Mouse (Mus musculus) left cerebral cortex, adult 8-10 months (tissue): ENCODE data around the gene Adamts16. TPM values are rescaled to one million over a fixed set of nuclear protein-coding genes. Genes with fewer than 3 reads are reported as not detected.
"Not testable (repeated sequence)": the region's sequence is repeated elsewhere in the genome, so short reads cannot be mapped to it uniquely, and the experiment has no call there.

Experiments used
- DNase-seq, 2 experiments: peaks; one replicate each; pipeline ENCODE4 v3.0.0; 2022; ENCODE audit warnings: low spot score in 2 of 2
- total RNA-seq, 4 experiments: library from RNA; stranded (reverse); gene quantifications; 2 replicates each; pipeline ENCODE4 v1.2.4; 2022

Gene Adamts16
- total RNA-seq, result 1 to 10 TPM; 4.4 to 6.9 (median 4.6) TPM

DNA sequence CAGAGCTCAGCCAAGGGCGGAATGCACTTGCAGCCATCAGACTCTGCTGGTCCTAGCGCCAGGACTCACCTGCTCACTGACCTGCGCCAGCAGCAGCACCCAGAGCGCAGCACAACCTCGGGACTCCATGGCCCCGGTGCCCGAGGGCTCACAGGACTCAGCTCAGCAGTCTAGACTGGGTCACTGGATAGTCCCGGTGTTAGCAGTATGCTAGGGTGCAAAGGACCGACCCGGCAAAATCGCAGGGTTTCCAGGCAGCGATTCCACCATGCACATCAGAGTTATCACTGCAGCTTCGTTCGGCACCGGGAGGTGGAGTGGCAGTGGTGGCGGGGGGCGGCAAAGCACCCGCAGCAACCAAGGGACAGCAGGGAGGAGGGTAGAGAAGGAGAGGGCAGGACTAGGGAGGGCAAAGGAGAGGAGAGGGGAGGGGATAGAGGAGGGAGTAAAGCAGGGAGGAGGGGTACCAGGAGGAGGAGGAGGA, at the start of gene Adamts16:
Gene Adamts16 (minus strand): TSS at position 391 of the 484 bp plus-strand sequence.
- DNase-seq, result no peak

DNA sequence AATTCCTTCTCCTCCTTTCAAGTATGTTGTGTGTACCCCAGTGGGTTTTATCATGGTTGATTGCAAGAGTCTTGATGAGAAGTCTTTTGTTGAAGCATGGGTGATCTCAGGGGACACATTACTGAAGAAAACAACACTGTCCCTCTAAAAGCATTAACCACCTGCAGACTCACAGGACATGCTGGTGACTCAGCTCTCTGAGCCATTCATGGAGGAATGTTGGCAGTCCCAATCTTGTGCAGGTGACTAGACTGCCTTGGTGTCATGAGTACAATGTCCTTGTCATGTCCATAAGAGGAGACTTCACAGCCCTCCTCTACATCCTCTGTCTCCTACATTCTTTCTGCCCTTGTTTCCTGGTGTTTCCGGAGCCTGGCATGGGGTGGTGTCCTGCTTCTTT, 45.5 kb upstream of the Adamts16 start:
- DNase-seq, result no peak

DNA sequence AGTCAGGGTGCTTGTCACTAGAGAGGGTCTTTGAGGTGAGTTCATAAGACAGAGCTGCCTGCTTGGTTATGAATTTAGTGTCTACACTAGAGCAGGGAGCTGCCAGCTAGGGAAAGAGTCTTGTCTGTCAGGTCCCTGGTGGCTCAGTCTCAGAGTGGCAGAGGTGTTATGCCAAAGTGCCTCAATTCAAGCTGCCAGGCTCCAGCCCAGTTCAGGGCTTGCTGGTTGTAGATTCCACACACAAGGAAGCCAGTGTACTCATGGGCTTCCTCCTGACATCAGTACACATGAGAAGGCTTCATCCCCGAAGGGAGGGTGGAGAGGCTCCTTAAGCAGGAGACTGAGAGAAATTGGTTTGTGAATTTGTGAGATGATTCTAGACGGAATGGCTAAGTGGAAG, 43.4 kb upstream of the Adamts16 start:
- DNase-seq, result no peak

DNA sequence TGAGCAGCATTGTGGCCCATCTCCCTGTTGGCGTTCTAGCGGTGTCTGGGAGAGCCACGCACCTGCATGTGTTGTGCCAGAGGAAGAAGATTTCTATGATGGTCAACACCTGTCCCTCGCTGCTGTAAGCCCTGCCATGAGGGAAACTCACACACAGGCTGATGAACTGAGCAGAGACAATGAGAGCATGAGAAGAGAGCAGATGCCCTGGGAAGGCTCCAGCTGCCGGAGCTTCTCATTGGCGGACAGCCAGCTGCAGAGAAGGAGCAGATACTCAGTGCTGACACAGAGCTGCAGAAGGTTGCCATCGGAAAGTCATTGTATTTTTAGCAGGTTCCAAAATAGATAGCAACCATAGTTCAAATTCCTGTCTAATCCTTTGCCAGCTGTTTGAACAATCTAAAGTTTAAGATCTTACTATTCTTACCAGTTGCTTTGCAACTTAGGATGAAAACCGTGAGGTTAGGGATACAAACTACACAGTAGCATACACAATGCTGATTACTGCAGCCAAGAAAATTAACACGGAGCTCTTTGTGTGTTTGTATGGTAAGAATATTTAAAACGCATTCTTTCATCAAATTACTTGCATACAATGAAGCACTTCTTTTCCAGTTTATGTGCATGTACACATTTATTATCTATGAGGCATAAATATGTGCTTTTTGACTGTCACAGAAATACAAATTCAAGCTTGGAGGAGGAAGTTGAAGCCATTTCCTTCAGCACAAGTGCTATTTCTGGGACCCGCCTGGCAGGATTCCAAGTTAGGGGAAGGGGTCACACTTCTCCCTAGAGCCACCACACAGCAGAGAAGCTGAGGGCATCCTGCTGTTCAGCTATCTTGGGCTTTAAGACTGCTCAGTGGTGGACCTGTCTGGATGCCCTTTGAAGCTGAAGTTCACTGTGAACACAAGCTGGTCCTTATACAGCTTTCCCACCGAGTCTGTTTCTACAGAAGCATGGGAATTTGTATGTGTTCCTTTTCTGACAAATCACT, 42.6 kb upstream of the Adamts16 start:
- peak; percentile 20 to 64 for DNase-seq

DNA sequence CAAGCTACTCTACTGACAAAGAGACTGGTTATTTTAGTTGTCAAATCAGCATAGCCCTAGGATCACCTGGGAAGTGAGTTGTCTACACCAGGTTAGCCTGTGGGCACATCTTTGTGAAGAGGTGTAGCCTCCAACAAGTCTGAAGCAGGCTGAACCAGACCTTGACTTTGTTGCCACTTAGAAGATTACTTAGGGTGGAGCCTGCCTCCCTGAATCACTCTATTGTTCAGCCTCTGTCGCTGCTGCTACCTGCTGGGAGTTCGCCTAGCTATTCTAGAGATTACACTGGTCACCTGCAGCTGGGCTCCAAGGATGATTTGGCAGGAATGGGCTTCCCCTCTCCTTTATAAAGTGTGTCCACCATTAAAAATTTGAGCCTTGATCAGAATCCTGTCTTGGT, 38.4 kb upstream of the Adamts16 start:
- not testable (repeated sequence) for DNase-seq

DNA sequence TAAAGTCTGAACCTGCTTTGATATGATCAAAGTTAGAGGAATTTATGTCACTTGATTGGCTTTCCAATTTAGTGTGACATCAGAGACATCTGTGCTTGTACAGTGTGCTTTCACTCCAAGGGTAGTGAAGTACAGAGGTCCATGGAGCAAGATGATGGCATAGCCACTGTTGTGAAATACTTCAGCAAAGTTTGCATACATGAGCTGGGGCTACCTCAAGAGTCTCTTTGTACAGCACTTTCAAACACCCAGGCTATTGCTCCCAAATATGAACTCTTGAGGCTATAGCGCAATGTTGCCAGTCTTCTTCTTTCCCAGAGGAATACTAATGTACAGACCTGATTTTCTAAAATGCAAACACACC, 35.9 kb upstream of the Adamts16 start:
- DNase-seq, result no peak

DNA sequence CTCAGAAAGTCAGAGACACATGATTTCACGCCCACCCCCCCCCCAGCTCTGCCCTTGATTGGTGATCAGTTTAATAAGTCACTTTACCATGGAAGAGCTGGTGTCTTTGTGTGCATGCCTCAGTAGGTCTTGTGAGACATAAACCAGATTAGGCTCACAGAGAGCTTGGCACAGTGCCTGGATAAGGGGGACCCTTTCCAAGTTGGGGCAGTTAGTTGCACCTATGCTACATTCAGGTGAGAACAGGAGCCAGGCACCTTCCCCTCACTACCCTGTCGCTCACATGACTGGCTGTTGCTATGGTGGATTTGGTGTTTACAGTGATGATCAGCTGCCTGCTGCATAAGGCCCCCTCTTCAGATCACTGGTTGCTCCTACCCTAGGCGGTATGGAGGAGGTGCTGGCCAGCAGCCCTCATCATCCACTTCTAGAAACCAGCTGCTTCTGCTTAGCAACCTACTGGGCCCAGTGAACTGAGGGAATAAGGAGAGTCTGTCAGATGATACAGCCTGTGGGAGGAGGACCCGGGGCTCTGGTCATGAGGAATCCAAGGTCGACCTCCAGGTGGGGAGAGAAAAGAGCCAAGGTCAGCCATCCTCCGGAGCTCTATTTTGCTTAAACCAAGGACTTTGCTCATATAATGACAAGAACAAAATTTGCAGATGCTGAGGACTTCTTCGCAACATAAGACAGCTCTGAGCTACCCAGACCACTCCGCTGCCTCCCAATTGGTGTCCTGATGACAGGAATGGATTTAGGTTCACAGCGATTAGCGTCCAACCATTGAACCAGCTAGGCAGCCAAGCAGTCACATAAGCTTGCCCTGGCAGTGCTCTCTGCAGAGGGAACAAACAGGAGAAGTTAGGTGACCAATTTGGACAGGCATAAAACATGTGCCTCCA, 35.3 kb upstream of the Adamts16 start:
- DNase-seq, result peak in 1 of 2 experiments; percentile 27

DNA sequence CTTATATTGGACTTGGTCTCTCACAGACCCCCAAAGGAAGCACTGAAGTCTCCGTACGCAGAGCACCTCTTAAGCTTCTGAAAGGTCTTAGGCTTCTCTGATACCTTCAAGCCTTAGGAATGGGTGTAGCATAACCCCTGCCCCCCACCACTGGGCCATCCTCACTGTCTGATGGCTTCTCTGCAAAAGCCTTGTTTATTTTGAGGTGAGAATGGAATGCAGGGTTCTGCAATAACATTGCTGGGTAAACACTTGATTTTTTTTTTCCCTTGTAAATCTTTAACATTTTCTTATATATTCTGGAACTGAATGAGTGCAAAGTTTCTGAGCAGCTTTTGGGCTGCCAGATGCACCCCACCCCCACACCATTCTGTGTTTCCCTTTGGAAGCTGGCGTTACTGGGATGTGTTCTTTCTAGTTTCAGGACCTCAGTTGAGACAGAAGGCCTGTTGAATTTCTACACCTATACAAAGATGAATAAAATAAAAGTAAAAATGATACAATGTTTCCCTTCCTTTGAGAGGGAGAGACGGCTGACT, 33.9 kb upstream of the Adamts16 start:
- peak in 1 of 2 experiments; percentile 14 for DNase-seq

DNA sequence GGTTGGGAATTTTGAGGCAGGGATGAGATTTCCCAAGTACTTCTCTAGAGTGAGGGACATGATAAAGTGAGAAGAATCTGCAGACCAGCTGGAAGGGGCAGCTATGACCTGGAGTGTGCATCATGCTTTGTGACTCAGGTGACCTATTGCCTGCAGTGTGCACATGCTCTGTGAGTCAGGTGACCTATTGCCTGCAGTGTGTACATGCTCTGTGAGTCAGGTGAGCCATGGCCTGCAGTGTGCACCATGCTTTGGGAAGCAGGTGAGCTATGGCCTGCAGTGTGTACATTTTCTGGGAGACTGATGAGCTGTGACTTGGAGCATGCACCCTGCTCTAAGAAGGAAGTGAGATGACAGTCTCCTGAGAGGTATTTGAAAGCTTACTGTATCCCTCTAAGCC, 33.1 kb upstream of the Adamts16 start:
- DNase-seq, result no peak

DNA sequence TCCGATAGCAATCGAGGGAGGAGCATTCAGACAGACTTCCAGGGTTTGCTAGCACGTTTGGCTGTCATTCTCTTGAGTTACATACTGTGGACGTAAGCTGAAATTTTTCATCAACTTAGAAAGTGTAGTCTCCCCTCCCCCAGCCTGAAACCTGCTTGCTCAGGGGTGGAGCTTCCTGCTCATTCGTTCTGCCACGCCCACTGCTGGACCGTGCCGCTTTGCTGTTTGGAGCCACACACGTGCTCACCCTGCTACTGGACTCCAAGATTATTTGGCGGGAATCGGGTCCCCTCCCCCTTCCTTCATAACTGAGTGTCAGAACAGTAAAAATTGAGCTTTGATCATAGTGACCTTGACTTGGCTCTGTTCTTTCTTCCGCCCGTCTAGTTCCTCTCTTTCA, 32.2 kb upstream of the Adamts16 start:
- DNase-seq, result not testable (repeated sequence)

DNA sequence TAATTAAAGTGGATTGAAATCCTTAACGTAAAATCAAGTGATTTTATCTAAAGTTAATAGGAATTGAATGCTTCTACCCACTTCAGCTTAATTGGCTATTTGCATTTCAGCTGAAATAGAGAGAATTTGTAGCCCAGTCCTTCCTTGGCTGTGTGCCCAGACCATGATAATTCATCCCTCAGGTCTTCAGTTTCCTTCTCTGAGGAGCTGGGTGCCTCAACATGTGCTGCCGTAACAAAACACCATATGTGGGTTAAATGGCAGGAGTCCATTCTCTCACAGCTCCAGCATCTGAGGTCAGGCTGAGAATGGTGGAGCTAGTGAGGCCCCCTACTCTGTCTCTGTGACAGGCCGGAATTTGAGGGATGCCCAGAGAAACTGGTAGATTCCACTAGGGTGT, 29.4 kb upstream of the Adamts16 start:
- DNase-seq, result no peak

DNA sequence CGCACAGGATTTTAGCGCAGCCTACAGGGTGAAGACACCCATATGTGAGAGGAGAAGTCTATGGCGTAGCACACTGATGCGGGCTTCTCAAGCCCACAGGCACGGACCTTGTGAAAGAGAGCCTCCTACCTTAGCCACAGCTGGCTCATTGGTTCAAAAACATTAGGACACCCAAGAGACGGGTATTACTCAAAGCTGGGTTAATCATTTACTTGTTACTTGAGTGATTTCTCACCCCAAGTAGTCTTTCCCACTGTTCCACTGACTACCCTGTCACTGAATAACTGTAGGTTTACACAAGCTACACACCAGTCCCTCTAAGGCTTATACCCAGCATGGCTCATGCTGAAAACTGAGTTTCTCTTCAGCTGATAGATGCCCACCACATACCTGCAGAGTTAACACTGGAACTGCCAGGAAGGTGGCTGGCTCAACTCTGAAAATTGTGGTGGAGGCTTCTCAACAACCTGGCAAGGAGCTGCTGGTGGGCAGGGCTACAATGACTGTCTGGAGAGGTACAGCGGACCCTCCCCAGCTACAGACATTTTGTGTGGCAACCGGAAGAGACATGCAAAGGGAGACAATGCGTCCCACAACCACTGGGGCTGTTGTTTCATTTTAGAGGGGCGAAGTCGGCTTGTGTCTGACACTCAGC, 25.5 kb upstream of the Adamts16 start:
- DNase-seq, result no peak

DNA sequence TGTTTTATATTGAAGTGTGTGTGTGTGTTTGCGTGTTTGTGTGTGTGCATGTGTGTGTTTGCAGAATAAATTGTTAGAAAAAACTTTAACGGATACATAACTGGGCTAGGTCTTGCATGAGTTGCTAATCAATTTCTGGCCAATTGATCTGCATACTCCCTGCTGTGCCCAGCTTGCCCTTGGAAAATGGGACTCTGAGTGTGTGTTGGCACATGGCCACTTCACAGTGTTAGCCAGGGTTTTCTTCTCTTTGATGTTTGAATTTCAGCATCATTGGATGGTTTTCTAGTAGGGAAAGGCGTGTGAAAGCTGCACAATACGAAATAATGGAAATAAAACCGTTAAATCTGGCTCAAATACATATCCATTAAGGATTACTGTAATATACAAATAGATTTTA, 24.3 kb upstream of the Adamts16 start:
- DNase-seq, result no peak

DNA sequence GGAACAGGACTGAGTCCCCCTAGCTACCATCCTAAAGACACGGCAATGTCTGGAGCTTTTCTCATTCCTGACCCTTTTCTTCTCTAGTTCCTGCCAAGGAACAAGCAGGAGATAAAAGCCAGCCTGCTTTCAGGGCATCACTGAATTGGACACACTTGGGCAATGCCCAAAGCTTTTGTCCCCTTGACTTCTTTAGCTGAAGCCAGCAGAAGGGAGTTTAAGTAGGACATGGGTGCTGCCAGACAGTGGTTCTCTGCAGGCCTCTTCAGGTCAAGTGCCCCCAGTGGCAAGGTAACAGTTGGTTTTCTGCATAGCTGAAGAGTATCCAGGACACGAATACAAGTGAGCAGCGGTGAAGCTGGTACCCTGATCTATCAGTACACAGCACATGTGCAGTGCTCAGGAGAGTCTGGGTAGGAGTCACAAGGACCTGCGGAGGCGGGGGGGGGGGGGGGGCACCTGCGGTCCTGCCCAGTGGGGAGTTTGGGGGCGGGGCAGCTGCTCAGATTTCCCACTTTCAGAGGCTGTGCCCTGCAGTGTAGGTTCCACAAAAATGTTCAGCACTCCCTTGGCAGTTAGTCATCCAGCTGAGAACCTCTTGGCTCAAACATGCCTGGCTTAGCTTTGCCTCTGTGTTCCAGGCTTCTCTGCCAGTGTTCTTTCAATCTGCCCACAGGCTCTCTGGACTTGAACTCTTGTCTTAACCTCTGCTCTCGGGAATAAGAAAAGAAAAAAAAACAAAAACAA, 20.7 kb upstream of the Adamts16 start:
- no peak for DNase-seq

DNA sequence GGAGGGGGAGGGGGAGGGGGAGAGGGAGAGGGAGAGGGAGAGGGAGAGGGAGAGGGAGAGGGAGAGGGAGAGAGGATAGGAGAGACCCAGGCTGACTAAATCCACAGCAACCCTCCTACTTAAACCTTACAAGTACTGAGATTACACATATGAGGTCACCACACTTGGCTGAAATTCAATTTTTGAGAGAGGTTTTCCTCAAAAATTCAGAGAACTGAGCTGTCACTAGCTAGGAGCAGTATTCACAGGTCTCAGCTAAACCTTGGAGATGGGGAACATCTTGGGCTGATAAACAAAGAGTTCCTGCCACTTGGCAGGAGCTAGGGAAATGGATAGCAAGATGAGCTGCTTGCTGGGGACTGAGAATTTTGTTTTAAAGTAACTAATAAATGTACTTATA, 12.0 kb upstream of the Adamts16 start:
- DNase-seq, result no peak

DNA sequence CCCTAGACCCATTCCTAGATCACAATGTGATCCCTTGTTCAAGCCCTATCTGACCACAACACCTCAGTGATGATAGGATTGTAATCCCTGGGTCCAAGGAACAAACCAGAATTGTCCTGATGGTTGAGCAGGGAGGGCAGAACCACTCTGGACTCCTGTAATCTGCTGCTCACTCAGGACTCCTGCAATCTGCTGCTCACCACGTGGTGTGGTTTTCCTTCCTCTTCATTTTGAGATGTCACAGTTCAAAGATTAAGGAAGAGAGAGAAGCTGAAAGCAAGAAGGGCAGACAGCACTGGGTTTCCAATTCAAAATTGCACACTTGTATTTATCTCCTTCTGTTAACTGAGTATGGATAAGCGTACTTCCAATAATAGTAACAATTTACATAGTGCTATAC, 5.3 kb upstream of the Adamts16 start:
- DNase-seq, result no peak

DNA sequence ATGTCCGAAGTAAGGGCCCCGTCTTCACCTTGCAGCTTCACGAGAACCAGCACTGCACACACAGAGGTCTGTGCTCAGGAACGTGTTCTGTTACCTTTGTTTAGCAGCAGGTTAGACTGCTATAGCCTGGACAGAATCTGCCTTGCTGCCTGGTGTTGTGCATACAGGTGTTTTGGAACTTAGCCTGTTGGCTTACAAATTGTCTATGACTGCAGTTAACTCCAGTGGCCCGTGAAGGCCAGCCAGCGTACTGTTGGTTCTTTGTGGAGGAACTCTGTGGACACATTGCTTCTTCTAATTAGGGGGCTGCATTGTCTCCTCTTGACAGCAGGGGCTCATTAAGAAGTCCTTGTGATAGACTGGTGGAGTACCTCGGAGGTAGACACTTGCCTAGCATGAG, 3.9 kb upstream of the Adamts16 start:
- DNase-seq, result no peak

DNA sequence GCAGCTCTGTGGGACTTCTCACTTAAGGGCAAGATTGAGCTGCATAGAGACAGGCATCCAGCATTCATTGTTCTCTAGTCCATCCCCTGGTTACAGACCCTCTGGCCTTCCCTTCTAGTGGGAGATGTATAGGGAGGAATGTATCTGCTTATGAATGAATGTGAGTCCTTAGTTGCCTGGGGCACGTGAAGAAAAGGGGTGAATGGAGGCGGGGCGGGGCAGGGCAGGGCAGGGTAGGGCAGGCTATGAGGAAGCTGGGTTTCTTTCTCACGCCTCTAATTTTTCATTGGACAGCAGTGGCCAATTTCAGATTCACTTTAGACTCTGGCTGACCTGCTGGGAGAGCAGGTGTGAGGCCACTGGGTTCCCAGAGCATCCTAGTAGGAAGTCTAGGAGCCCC, 515 bp upstream of the Adamts16 start:
- no peak for DNase-seq

DNA sequence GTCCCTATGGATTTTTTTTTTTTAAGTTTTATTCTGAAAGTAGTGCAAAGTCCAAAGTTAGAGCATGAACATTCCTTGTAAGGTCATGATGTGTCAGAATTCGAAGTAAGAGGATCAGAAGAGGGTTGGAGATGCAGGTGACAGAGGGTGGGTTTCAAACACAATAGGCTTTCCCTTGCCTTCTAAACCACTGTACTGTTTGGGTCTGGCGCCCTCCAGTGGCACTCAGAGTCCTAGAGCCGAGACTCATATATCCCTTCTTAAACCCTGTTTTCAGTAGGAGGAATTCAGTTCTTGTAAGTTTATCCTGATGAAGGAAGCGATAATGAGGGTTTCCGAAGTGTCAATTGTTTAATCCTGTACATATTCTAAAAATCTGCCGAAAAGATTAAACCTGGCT, 1.4 kb downstream of the Adamts16 start:
- DNase-seq, result peak; percentile 47 to 59

DNA sequence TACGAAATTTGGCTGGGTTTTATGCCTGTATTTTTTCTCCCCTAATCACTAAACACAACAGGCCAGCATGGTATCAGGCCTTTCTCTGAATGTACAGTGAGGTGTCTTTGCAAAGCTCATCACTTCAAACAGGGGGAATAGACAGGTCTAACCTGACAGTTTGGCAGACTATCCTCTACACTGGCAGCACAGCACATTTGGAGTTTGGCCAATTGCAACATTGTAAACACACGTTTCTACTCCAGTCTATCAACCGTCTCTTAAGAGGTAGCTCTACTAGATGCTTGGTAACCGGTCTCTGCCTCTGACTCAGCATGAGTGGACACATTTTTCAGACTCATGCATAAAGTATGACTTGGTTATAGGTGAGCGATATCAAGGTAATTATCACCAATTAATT, 4.0 kb downstream of the Adamts16 start:
- no peak for DNase-seq
